Mouse (Mus musculus): ENCODE measurements at regions not wholly inside any gene's neighbourhood (a gene's known extent, or its start where the extent isn't known, plus 50 kb on each side); places are given as distances from the start of the nearest gene placed in this dataset.

DNA sequence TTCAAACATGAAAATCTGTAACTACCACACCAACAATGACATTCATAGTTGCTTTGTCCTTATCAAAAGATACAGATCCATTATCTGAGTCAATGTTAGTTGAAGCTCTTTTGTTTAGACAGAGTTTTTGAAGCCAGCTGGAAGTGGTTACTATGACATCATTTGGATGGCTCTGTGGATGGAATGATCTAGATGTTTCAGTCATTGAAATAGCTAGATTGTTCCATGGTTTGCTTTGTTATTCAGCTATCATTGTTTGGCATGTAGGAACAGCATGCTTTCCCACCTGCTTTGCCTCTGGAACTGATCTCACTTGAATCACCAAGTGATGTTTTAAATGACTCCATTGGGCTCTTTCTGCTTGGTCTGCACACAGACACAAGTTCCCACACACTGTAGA, 144.2 kb upstream of the Marcks start:
- TF ChIP-seq CTCF (IDR thresholded peaks at IDR 0.05; ENCODE audit: borderline replicate concordance, control insufficient read depth, extremely low read depth, insufficient read depth, low read length, poor library complexity), result no peak
- no peak for TF ChIP-seq POLR2A (IDR thresholded peaks at IDR 0.05; ENCODE audit: control insufficient read depth, extremely low read depth, insufficient read depth, low read length, poor library complexity)

Measured in thymus, adult 2 months (tissue).